Mouse (Mus musculus) heart, embryonic 15.5 days (tissue): ENCODE measurements around the gene Cdkal1. TPM values are rescaled to one million over a fixed set of nuclear protein-coding genes. Genes with fewer than 3 reads are reported as not detected.
A peak's percentile ranks its signal among the peaks of the same experiment; 100 is the strongest.

Experiments used
- ATAC-seq: fragments of 200-750 bp; cut with Nextera tagmentation; replicated peaks from 2 replicates; pipeline ENCODE4 v1.8.0; 2017; ENCODE audit warnings: low read depth, moderate TSS enrichment; ENCODE audit not compliant: insufficient number of reproducible peaks, insufficient read depth, low FRiP score
- H3K27ac ChIP-seq: fragments of 300-500 bp; sonication (generic); 2 replicates; pipeline ENCODE4 v1.5.1; 2015; ENCODE audit warnings: mild to moderate bottlenecking, inconsistent platforms
- H3K27me3 ChIP-seq: fragments of 300-500 bp; sonication (generic); 2 replicates; pipeline ENCODE4 v1.6.1; 2015; ENCODE audit warnings: inconsistent platforms
- H3K36me3 ChIP-seq: fragments of 300-500 bp; sonication (generic); 2 replicates; pipeline ENCODE4 v1.6.1; 2015; ENCODE audit warnings: mild to moderate bottlenecking, inconsistent platforms
- H3K4me1 ChIP-seq: fragments of 300-500 bp; sonication (generic); replicated peaks from 2 replicates; pipeline ENCODE4 v1.6.1; 2015; ENCODE audit warnings: inconsistent platforms
- H3K4me2 ChIP-seq: fragments of 300-500 bp; sonication (generic); 2 replicates; pipeline ENCODE4 v1.6.1; 2015; ENCODE audit warnings: inconsistent platforms, mild to moderate bottlenecking, moderate library complexity
- H3K4me3 ChIP-seq: fragments of 300-500 bp; sonication (generic); 2 replicates; pipeline ENCODE4 v1.5.1; 2015; ENCODE audit warnings: mild to moderate bottlenecking, inconsistent platforms
- H3K9ac ChIP-seq: fragments of 300-500 bp; sonication (generic); 2 replicates; pipeline ENCODE4 v1.6.1; 2015; ENCODE audit warnings: mild to moderate bottlenecking, inconsistent platforms
- H3K9me3 ChIP-seq: fragments of 300-500 bp; sonication (generic); replicated peaks from 2 replicates; pipeline ENCODE4 v1.6.1; 2016; ENCODE audit warnings: inconsistent platforms
- WGBS: fragments of 180-500 bp; shearing (Covaris S2); methylation state at CpG from one replicate; pipeline ENCODE4 v1.1.7; 2015; ENCODE audit warnings: mixed read lengths; 5-methylcytosine and 5-hydroxymethylcytosine counted together
- polyA plus RNA-seq: library from polyadenylated mRNA; unstranded; fragments of >200 nt; fragmentation: Nextera tagmentation; extraction: Ambion mirVana; gene quantifications from 2 replicates; pipeline ENCODE4 v1.2.1, GENCODE M21; 2015

Cdkal1 gene
- polyA plus RNA-seq: 24.4 and 24.6 TPM in 2 replicates

- Histone ChIP-seq H3K27ac (peak within 1 kb of the TSS; percentile 94), H3K4me3 (peak within 1 kb of the TSS; percentile 91), H3K9me3 (no peaks in the 10 kb centered on the region), H3K4me1 (peaks cover 15% of the 10 kb centered on the region), H3K27me3 (no peaks in the 10 kb centered on the region), H3K36me3 (0 out of 2 replicates have a peak, but pooled peaks cover 7% of the 10 kb centered on the region), H3K9ac (peak within 1 kb of the TSS; percentile 82), H3K4me2 (peak within 1 kb of the TSS; percentile 81)
- under 1% methylated on average over 33 of the region's 33 CpGs for WGBS
- peak; percentile 75 for ATAC-seq
Observed at GRCm38 (mm10) chr13:29855281-29856031, at the start of gene Cdkal1. Gene Cdkal1 (minus strand): TSS chr13:29855674.

DNA sequence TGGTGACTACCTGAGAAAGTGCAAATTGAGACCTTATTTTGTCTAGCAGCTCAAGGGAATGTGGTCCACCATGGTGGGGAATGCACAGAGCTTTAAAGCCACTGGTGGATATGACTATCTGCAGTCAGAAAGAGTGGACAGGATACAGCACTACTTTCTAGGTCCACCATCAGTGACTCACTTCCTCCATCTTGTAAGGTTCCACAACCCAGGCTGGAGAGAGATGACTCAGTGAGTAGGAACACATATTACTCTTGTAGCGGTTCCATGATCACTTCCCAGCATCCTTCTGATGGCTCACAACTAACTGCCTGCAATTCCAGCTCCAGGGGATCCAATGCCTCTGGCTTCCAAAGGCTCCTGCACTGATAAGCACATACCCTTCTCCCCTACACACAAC lies 47.9 kb upstream of the Cdkal1 start:
- WGBS: 83% methylated on average over 1 of the region's 1 CpGs
- no peak overlapping the region for H3K27ac ChIP-seq
- H3K4me1 ChIP-seq: no peaks in the 10 kb centered on the region
- H3K36me3 ChIP-seq: peaks cover 31% of the 10 kb centered on the region
- H3K9me3 ChIP-seq: peaks cover 7% of the 10 kb centered on the region; the same call in 1 of the 2 replicates
- no peak overlapping the region for H3K4me3 ChIP-seq
- no peak overlapping the region for H3K9ac ChIP-seq
- no peaks in the 10 kb centered on the region for H3K27me3 ChIP-seq
- H3K4me2 ChIP-seq: no peak overlapping the region
- no peak for ATAC-seq

- Histone ChIP-seq H3K27ac (no peak overlapping the region), H3K9ac (no peak overlapping the region), H3K4me1 (no peaks in the 10 kb centered on the region), H3K4me3 (no peak overlapping the region), H3K9me3 (peaks cover 7% of the 10 kb centered on the region; the same call in 1 of the 2 replicates), H3K36me3 (peaks cover 24% of the 10 kb centered on the region), H3K27me3 (no peaks in the 10 kb centered on the region), H3K4me2 (no peak overlapping the region)
- ATAC-seq: no peak
- WGBS: 89% methylated on average over 1 of the region's 1 CpGs
Observed at GRCm38 (mm10) chr13:29902676-29903075, 47.2 kb upstream of the Cdkal1 start.

DNA sequence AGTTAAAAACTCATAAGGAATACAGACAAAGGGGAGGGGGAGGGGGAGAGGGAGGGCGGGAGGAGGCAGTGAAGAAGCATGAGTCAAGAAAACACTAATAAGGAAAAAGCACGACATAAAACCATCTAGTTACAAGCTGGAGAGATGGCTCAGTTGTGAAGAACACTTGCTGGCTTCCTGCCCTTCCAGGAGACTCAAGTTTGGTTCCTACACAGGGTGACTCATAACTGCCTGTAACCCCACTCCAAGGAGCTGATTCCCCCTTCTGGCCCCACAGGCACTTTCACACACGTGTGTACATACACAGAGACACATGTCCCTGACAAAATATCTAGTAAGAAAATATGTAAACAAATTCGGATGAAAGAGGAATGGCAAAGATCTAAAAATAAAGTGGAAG lies 46.2 kb upstream of the Cdkal1 start:
- ATAC-seq: no peak
- no peak overlapping the region for H3K9ac ChIP-seq
- H3K9me3 ChIP-seq: peaks cover 7% of the 10 kb centered on the region; the same call in 1 of the 2 replicates
- H3K36me3 ChIP-seq: peaks cover 15% of the 10 kb centered on the region
- no peak overlapping the region for H3K4me3 ChIP-seq
- no peaks in the 10 kb centered on the region for H3K27me3 ChIP-seq
- 67% methylated on average over 4 of the region's 4 CpGs for WGBS
- no peaks in the 10 kb centered on the region for H3K4me1 ChIP-seq
- H3K27ac ChIP-seq: no peak overlapping the region
- H3K4me2 ChIP-seq: no peak overlapping the region

DNA sequence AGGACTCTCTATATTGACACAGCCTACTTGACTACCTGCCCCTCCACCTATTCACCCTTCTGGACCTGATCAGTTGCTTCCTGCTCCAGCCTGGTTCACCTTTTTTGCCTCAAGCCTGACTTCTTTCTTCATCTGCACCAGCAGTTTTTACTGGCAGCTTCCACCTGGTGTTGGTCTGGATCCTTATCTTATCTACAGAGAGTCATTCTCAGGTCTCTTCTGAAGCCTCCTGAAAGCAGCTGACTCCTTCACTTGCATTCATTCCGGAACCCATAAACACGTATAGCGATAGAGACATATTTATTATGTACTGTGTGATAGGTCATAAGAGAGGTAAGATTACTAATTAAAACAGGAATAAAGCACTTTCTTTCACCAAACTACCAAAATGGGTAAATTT lies 11.3 kb upstream of the Cdkal1 start:
- H3K9me3 ChIP-seq: no peaks in the 10 kb centered on the region
- no peak for ATAC-seq
- H3K4me3 ChIP-seq: no peak overlapping the region
- H3K27ac ChIP-seq: no peak overlapping the region
- WGBS: 76% methylated on average over 3 of the region's 3 CpGs
- 0 out of 2 replicates have a peak, but pooled peaks cover 5% of the 10 kb centered on the region for H3K4me1 ChIP-seq
- H3K9ac ChIP-seq: no peak overlapping the region
- H3K36me3 ChIP-seq: no peaks in the 10 kb centered on the region
- no peak overlapping the region for H3K4me2 ChIP-seq
- no peaks in the 10 kb centered on the region for H3K27me3 ChIP-seq

DNA sequence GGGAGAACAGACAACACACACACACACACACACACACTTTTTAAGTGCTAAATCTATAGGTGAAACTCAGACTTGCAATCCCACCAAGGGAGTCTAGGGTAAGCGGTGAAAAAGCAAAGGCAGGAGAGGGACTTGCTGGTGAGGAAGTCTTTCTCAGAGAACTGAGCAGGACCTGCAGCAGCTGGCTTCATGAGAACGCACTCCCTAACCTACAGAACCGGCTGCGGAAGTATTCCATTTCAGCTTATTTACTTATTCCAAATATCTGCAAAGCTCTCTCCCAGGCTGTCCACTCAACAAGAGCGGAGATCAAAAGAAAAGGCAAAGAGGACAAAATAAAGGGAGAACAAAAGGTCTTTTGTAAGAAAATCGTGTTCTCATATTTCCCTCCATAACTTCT lies 8.9 kb upstream of the Cdkal1 start:
- WGBS: 76% methylated on average over 6 of the region's 6 CpGs
- no peak overlapping the region for H3K9ac ChIP-seq
- no peak overlapping the region for H3K4me2 ChIP-seq
- H3K27ac ChIP-seq: no peak overlapping the region
- H3K27me3 ChIP-seq: no peaks in the 10 kb centered on the region
- H3K4me3 ChIP-seq: no peak overlapping the region
- ATAC-seq: no peak
- no peaks in the 10 kb centered on the region for H3K9me3 ChIP-seq
- H3K36me3 ChIP-seq: no peaks in the 10 kb centered on the region
- H3K4me1 ChIP-seq: no peaks in the 10 kb centered on the region

DNA sequence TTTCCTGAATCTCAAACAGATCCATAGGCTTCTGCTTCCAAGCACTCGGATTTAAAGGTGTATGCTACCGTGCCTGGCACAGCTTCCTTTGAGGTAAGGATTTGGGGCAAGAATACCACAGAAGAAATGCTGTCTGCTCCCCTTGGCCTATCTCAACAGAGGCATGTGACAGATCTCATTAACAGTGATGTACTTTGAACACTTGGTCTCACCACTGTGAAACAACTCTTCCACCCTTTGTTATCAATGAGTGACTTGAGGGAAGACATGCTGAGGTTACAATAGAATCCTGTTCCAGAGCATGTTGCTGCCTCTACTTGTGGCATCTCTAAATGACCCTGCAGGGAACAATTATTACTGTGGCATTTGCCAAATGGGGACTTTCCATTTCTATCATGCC lies 4.6 kb upstream of the Cdkal1 start:
- Histone ChIP-seq H3K36me3 (no peaks in the 10 kb centered on the region), H3K4me2 (no peak overlapping the region), H3K9me3 (no peaks in the 10 kb centered on the region), H3K27ac (no peak overlapping the region), H3K27me3 (no peaks in the 10 kb centered on the region), H3K4me1 (no peaks in the 10 kb centered on the region), H3K4me3 (no peak overlapping the region), H3K9ac (no peak overlapping the region)
- ATAC-seq: no peak
- 58% methylated on average over 2 of the region's 2 CpGs for WGBS

- H3K9me3 ChIP-seq: no peaks in the 10 kb centered on the region
- H3K4me2 ChIP-seq: peak overlapping the region; percentile 24; the same call in 1 of the 2 replicates
- no peaks in the 10 kb centered on the region for H3K36me3 ChIP-seq
- peaks cover 15% of the 10 kb centered on the region for H3K4me1 ChIP-seq
- H3K4me3 ChIP-seq: no peak overlapping the region
- 14% methylated on average over 4 of the region's 4 CpGs for WGBS
- ATAC-seq: peak; percentile 54; the same call in 1 of the 2 replicates
- H3K9ac ChIP-seq: no peak overlapping the region
- H3K27ac ChIP-seq: no peak overlapping the region
- no peaks in the 10 kb centered on the region for H3K27me3 ChIP-seq
Observed at GRCm38 (mm10) chr13:29857436-29857835, 2.0 kb upstream of the Cdkal1 start.

GRCm38 (mm10) chr13:29854876-29855275 lies 598 bp downstream of the Cdkal1 start:
- Histone ChIP-seq H3K9me3 (no peaks in the 10 kb centered on the region), H3K4me3 (peak overlapping the region; percentile 91), H3K27me3 (no peaks in the 10 kb centered on the region), H3K9ac (peak overlapping the region; percentile 82), H3K4me1 (peaks cover 15% of the 10 kb centered on the region), H3K27ac (peak overlapping the region; percentile 94), H3K36me3 (peaks cover 12% of the 10 kb centered on the region; the same call in 1 of the 2 replicates), H3K4me2 (peak overlapping the region; percentile 81)
- under 1% methylated on average over 5 of the region's 5 CpGs for WGBS
- no peak for ATAC-seq

GRCm38 (mm10) chr13:29838409-29839047 lies 16.9 kb downstream of the Cdkal1 start:
- Histone ChIP-seq H3K9me3 (no peaks in the 10 kb centered on the region), H3K36me3 (peaks cover 10% of the 10 kb centered on the region; the same call in 1 of the 2 replicates), H3K27ac (no peak overlapping the region), H3K27me3 (no peaks in the 10 kb centered on the region), H3K9ac (no peak overlapping the region), H3K4me2 (no peak overlapping the region), H3K4me3 (no peak overlapping the region), H3K4me1 (peaks cover 12% of the 10 kb centered on the region)
- WGBS: 52% methylated on average over 5 of the region's 5 CpGs
- no peak for ATAC-seq

DNA sequence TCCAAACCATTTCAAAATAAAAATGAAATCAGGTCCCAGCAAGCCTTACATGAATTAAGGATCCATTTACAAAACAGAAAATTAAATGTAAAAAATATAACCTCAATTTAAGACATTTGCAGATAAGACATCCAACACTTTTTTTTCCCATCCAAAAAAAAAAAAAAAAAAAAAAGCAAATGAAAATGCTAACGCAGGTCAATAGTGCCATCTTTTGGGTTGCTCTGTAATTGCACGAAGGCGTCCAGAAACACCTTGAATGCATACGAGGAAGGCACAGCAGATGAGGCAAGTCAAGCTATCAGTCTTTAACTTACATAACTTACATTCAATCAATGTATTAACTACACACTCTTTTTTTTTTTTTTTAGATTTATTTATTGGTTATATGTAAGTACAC lies 20.3 kb downstream of the Cdkal1 start:
- no peaks in the 10 kb centered on the region for H3K36me3 ChIP-seq
- WGBS: 19% methylated on average over 4 of the region's 4 CpGs

More for the DNA sequence above, 20.3 kb downstream of the Cdkal1 start:
- no peak overlapping the region for H3K9ac ChIP-seq
- no peak overlapping the region for H3K4me3 ChIP-seq
- H3K4me1 ChIP-seq: peaks cover 13% of the 10 kb centered on the region
- no peak for ATAC-seq
- no peak overlapping the region for H3K4me2 ChIP-seq
- H3K27me3 ChIP-seq: no peaks in the 10 kb centered on the region
- no peaks in the 10 kb centered on the region for H3K9me3 ChIP-seq
- H3K27ac ChIP-seq: no peak overlapping the region
